Mouse (Mus musculus) heart, postnatal 0 days (tissue): Measurements from ENCODE around the gene Ssna1.

Experiments used
- CTCF ChIP-seq: IDR thresholded peaks from 2 replicates; pipeline ENCODE4 v1.5.1; 2016; ENCODE audit warnings: antibody characterized with exemption, control low read depth, low read depth
- EP300 ChIP-seq: IDR thresholded peaks from 2 replicates; pipeline ENCODE4 v1.6.1; 2016; ENCODE audit warnings: antibody characterized with exemption, low read depth

- TF ChIP-seq CTCF (no peak), EP300 (no peak)
Observed at GRCm38 (mm10) chr2:25225811-25226379, 46.3 kb downstream of the Ssna1 start.
